Mouse (Mus musculus) kidney, postnatal 0 days (tissue): ENCODE results near the gene Arid1b. TPM values are rescaled to one million over a fixed set of nuclear protein-coding genes. Genes with fewer than 3 reads are reported as not detected.

ENCODE experiments used
- ATAC-seq: fragments of 200-750 bp; cut with Nextera tagmentation; replicated peaks from 2 replicates; pipeline ENCODE4 v1.8.0; 2017; ENCODE audit warnings: low read depth, moderate number of reproducible peaks, moderate TSS enrichment, moderate library complexity; ENCODE audit not compliant: low FRiP score
- DNase-seq: peaks from one replicate; pipeline ENCODE4 v3.0.0-alpha.2; 2016; ENCODE audit warnings: low spot score
- H3K27ac ChIP-seq: fragments of 300-500 bp; sonication (generic); 2 replicates; pipeline ENCODE4 v1.5.1; 2014; ENCODE audit warnings: mild to moderate bottlenecking
- H3K27me3 ChIP-seq: fragments of 300-500 bp; sonication (generic); 2 replicates; pipeline ENCODE4 v1.6.1; 2014; ENCODE audit warnings: low read length, mixed read lengths; ENCODE audit not compliant: insufficient read depth
- H3K36me3 ChIP-seq: fragments of 300-500 bp; sonication (generic); 2 replicates; pipeline ENCODE4 v1.6.1; 2014; ENCODE audit warnings: low read length, mixed read lengths; ENCODE audit not compliant: insufficient read depth
- H3K4me1 ChIP-seq: fragments of 300-500 bp; sonication (generic); replicated peaks from 2 replicates; pipeline ENCODE4 v1.6.1; 2014; ENCODE audit warnings: antibody characterized with exemption, low read length, mixed read lengths; ENCODE audit not compliant: insufficient read depth
- H3K4me2 ChIP-seq: fragments of 300-500 bp; sonication (generic); 2 replicates; pipeline ENCODE4 v1.6.1; 2014; ENCODE audit warnings: mild to moderate bottlenecking, low read length, moderate library complexity, mixed read lengths
- H3K4me3 ChIP-seq: fragments of 300-500 bp; sonication (generic); replicated peaks from 2 replicates; pipeline ENCODE4 v1.5.1; 2014; ENCODE audit warnings: low read depth, low read length
- H3K9ac ChIP-seq: fragments of 300-500 bp; sonication (generic); 2 replicates; pipeline ENCODE4 v1.6.1; 2014; ENCODE audit warnings: low read depth, low read length
- H3K9me3 ChIP-seq: fragments of 300-500 bp; sonication (generic); replicated peaks from 2 replicates; pipeline ENCODE4 v1.6.1; 2016; ENCODE audit warnings: low read length, inconsistent platforms, mixed read lengths
- CTCF ChIP-seq: IDR thresholded peaks from 2 replicates; pipeline ENCODE4 v1.5.1; 2016; ENCODE audit warnings: antibody characterized with exemption, low read depth, mild to moderate bottlenecking, moderate library complexity
- WGBS: fragments of 180-500 bp; shearing (Covaris S2); extraction: QIAGEN DNeasy Blood & Tissue Kit; methylation state at CpG from one replicate; pipeline ENCODE4 v1.1.7; 2014; 5-methylcytosine and 5-hydroxymethylcytosine counted together
- polyA plus RNA-seq: library from polyadenylated mRNA; unstranded; fragments of >200 nt; fragmentation: Nextera tagmentation; extraction: Ambion mirVana; gene quantifications from 2 replicates; pipeline ENCODE4 v1.2.1, GENCODE M21; 2015

The Arid1b gene
- polyA plus RNA-seq, 1 experiment from 2014 or later: 9.2 TPM

- WGBS: 78% methylated on average over 6 of the region's 6 CpGs
- Histone ChIP-seq H3K36me3 (no peaks in the 10 kb centered on the region), H3K9ac (no peak overlapping the region), H3K27me3 (no peaks in the 10 kb centered on the region), H3K4me2 (no peak overlapping the region), H3K27ac (no peak overlapping the region), H3K4me1 (peaks cover 8% of the 10 kb centered on the region; the same call in 1 of the 2 replicates), H3K4me3 (no peak overlapping the region), H3K9me3 (no peaks in the 10 kb centered on the region)
- DNase-seq: no peak
- ATAC-seq: no peak
- TF ChIP-seq CTCF: no peak
Measured at GRCm38 (mm10) chr17:5196508-5196907, 202.4 kb downstream of the Arid1b start.

GRCm38 (mm10) chr17:5197083-5197482 lies 203.0 kb downstream of the Arid1b start:
- no peak for DNase-seq
- Histone ChIP-seq H3K36me3 (no peaks in the 10 kb centered on the region), H3K4me2 (no peak overlapping the region), H3K4me1 (peaks cover 8% of the 10 kb centered on the region; the same call in 1 of the 2 replicates), H3K27ac (no peak overlapping the region), H3K4me3 (no peak overlapping the region), H3K9ac (no peak overlapping the region), H3K27me3 (no peaks in the 10 kb centered on the region), H3K9me3 (no peaks in the 10 kb centered on the region)
- WGBS: 76% methylated on average over 2 of the region's 2 CpGs
- no peak for ATAC-seq
- TF ChIP-seq CTCF: no peak

- DNase-seq: no peak
- no peaks in the 10 kb centered on the region for H3K9me3 ChIP-seq
- peaks cover 8% of the 10 kb centered on the region; the same call in 1 of the 2 replicates for H3K4me1 ChIP-seq
- H3K9ac ChIP-seq: no peak overlapping the region
- TF ChIP-seq CTCF: no peak
- no peak overlapping the region for H3K4me3 ChIP-seq
- WGBS: 74% methylated on average over 3 of the region's 3 CpGs
- ATAC-seq: no peak
- no peak overlapping the region for H3K4me2 ChIP-seq
- no peaks in the 10 kb centered on the region for H3K36me3 ChIP-seq
- no peak overlapping the region for H3K27ac ChIP-seq
- no peaks in the 10 kb centered on the region for H3K27me3 ChIP-seq
Measured at GRCm38 (mm10) chr17:5197765-5198164, 203.6 kb downstream of the Arid1b start.

GRCm38 (mm10) chr17:5198252-5198651 lies 204.1 kb downstream of the Arid1b start:
- Histone ChIP-seq H3K9ac (no peak overlapping the region), H3K27me3 (no peaks in the 10 kb centered on the region), H3K4me1 (peaks cover 8% of the 10 kb centered on the region; the same call in 1 of the 2 replicates), H3K36me3 (no peaks in the 10 kb centered on the region), H3K27ac (no peak overlapping the region), H3K4me2 (no peak overlapping the region), H3K9me3 (no peaks in the 10 kb centered on the region), H3K4me3 (no peak overlapping the region)
- no peak for TF ChIP-seq CTCF
- DNase-seq (no peak), ATAC-seq (no peak)
- WGBS: 59% methylated on average over 6 of the region's 6 CpGs

- no peak for TF ChIP-seq CTCF
- ATAC-seq (no peak), DNase-seq (no peak)
- no peak overlapping the region for H3K27ac ChIP-seq
- no peak overlapping the region for H3K4me3 ChIP-seq
- no peak overlapping the region for H3K4me2 ChIP-seq
- 62% methylated on average over 4 of the region's 4 CpGs for WGBS
- H3K9me3 ChIP-seq: no peaks in the 10 kb centered on the region
- no peak overlapping the region for H3K9ac ChIP-seq
- H3K27me3 ChIP-seq: no peaks in the 10 kb centered on the region
- H3K4me1 ChIP-seq: peaks cover 8% of the 10 kb centered on the region; the same call in 1 of the 2 replicates
- H3K36me3 ChIP-seq: no peaks in the 10 kb centered on the region
Measured at GRCm38 (mm10) chr17:5198811-5199210, 204.7 kb downstream of the Arid1b start.

- H3K4me1 ChIP-seq: peaks cover 4% of the 10 kb centered on the region; the same call in 1 of the 2 replicates
- no peak overlapping the region for H3K4me2 ChIP-seq
- no peaks in the 10 kb centered on the region for H3K27me3 ChIP-seq
- no peak overlapping the region for H3K9ac ChIP-seq
- no peaks in the 10 kb centered on the region for H3K9me3 ChIP-seq
- ATAC-seq (no peak), DNase-seq (no peak)
- no peaks in the 10 kb centered on the region for H3K36me3 ChIP-seq
- no peak overlapping the region for H3K4me3 ChIP-seq
- H3K27ac ChIP-seq: no peak overlapping the region
- no peak for TF ChIP-seq CTCF
- WGBS: 89% methylated on average over 6 of the region's 6 CpGs
Measured at GRCm38 (mm10) chr17:5200638-5201037, 206.5 kb downstream of the Arid1b start.
